Mouse (Mus musculus): ENCODE measurements around the gene Mgea5. TPM values are rescaled to one million over a fixed set of nuclear protein-coding genes. Genes with fewer than 3 reads are reported as not detected.

Mgea5 gene
- polyA plus RNA-seq, 1 experiment from 2014 or later, result 79.4 TPM

DNA sequence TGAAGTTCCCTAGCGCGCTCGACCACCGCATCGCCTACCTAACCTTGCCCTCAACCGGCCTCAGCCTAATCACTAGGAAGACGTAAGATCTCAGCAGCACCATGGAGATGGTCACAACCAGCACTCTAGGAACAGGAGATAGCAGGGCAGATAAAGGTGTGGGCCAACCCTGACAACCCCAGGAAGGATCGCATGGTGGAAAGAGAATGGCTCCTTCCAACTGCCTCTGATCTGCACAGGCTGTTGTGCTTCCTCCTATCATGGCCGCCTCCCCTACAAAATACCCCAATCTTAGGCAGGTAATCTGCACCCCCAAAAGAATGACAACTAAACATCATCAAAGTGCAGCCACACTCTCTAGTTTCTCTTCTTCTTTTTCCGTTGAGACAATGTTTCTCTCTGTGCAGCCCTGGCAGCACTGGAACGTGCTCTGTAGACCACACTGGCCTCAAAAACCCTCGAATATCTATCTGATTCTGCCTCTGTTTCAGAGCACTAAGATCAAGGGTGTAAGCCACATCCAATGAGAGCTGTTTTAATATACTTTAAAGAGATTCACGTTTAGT, 3.2 kb downstream of the Mgea5 start:
- Histone ChIP-seq H3K9ac (peak overlapping the region; percentile 9; the same call in 1 of the 2 replicates), H3K4me2 (peak overlapping the region; percentile 64), H3K9me3 (no peaks in the 10 kb centered on the region), H3K4me3 (peak overlapping the region; percentile 100), H3K27ac (replicated peaks) (no peak overlapping the region), H3K4me1 (replicated peaks) (peaks cover 39% of the 10 kb centered on the region), H3K36me3 (peaks cover 49% of the 10 kb centered on the region), H3K27me3 (no peaks in the 10 kb centered on the region)
- no peak for ATAC-seq (ENCODE audit: low read depth)
- WGBS, result 87% methylated on average over 13 of the region's 13 CpGs

DNA sequence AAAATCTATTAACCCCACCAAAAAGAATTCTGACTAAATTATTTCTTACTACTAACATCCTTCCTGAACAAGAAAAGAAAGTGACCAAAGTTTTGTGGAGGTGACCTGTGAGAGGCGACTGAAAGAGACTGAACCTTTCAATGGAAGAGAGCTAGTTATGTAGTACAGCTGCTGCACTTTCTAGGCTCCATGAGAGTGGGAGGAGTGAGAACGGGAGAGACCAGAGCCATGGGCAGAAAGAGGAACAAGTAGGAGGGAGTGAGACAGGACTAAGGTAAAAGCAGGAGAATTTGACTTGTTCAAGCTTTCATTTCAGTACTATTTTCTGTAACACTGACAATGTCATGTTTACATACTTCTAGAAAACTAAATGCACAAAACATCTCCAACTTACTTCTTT, 8.2 kb downstream of the Mgea5 start:
- H3K36me3 ChIP-seq, result peaks cover 97% of the 10 kb centered on the region

DNA sequence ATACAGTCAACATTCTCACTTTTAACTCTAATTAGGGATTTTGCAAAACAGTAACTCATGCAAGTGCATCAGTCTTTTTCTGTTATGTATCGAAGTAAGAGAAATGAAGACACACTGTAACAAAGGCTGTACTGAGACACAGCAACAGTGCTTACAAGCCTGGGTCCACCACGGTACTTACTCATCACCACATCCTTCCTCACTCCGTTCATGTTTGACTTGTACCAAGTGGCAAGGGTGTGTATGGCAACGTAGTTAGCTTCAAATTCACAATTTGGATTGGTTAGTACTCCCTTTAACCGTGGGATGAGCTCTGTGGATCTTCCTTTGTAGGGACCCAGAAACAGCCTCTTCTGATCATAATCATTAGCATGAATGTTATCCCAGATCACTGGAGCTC, 12.1 kb downstream of the Mgea5 start:
- Histone ChIP-seq H3K4me1 (replicated peaks) (no peaks in the 10 kb centered on the region), H3K4me3 (no peak overlapping the region), H3K27me3 (no peaks in the 10 kb centered on the region), H3K4me2 (no peak overlapping the region), H3K27ac (replicated peaks) (no peak overlapping the region), H3K9ac (no peak overlapping the region), H3K36me3 (peaks cover 98% of the 10 kb centered on the region), H3K9me3 (no peaks in the 10 kb centered on the region)
- no peak for ATAC-seq (ENCODE audit: low read depth)
- 90% methylated on average over 5 of the region's 5 CpGs for WGBS

More for the DNA sequence above, 8.2 kb downstream of the Mgea5 start:
- Histone ChIP-seq H3K27ac (replicated peaks) (no peak overlapping the region), H3K9ac (no peak overlapping the region), H3K9me3 (no peaks in the 10 kb centered on the region), H3K4me1 (replicated peaks) (peaks cover 15% of the 10 kb centered on the region), H3K27me3 (no peaks in the 10 kb centered on the region), H3K4me2 (no peak overlapping the region), H3K4me3 (no peak overlapping the region)
- WGBS, result 84% methylated on average over 2 of the region's 2 CpGs
- ATAC-seq (ENCODE audit: low read depth), result no peak

DNA sequence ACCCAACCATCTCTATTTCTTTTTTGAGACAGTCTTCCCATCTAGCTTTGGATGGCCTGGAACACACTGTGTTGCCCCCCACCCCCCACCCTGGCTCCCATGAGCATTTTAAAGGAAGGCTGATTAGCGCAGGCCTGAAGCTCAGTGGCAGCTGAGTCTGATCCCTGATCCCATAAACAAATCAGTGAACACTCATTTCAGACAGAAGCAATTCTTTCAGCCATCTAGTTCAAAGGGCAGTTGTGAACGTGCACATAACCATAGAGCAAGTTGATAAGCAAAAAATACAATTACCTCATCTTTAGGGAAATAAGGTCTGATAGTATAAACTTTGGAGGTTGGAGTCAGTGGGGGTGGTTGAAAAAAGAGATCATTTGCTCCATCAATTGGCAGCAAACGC, 22.8 kb downstream of the Mgea5 start:
- WGBS, result 94% methylated on average over 3 of the region's 3 CpGs
- H3K36me3 ChIP-seq, result peaks cover 92% of the 10 kb centered on the region
- H3K4me2 ChIP-seq, result no peak overlapping the region
- H3K4me1 ChIP-seq (replicated peaks), result no peaks in the 10 kb centered on the region
- no peak for ATAC-seq (ENCODE audit: low read depth)
- no peaks in the 10 kb centered on the region for H3K9me3 ChIP-seq
- H3K4me3 ChIP-seq, result no peak overlapping the region
- H3K27me3 ChIP-seq, result no peaks in the 10 kb centered on the region
- H3K9ac ChIP-seq, result no peak overlapping the region
- H3K27ac ChIP-seq (replicated peaks), result no peak overlapping the region

DNA sequence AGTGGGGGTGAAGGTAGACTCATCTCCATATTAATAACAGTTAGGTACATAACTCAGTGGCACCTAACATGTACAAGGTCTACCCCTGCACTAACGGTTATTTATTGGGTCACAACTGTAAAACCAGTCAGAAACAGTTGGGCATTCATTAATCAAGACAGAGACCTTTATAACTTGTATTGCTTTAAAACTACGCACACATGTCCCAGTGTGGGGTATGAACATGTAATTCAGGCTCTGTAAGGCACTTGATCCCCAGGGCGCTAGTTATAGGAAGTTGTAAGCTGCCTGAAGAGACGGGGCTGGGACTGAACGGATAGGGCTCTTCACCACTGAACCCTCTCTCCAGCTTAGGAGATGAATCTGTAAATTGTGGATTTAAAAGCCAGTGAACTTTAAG, 25.0 kb downstream of the Mgea5 start:
- Histone ChIP-seq H3K4me1 (replicated peaks) (no peaks in the 10 kb centered on the region), H3K4me2 (no peak overlapping the region), H3K9me3 (no peaks in the 10 kb centered on the region), H3K9ac (no peak overlapping the region), H3K27me3 (no peaks in the 10 kb centered on the region), H3K4me3 (no peak overlapping the region), H3K36me3 (peaks cover 92% of the 10 kb centered on the region), H3K27ac (replicated peaks) (no peak overlapping the region)
- no peak for ATAC-seq (ENCODE audit: low read depth)
- 89% methylated on average over 5 of the region's 5 CpGs for WGBS

DNA sequence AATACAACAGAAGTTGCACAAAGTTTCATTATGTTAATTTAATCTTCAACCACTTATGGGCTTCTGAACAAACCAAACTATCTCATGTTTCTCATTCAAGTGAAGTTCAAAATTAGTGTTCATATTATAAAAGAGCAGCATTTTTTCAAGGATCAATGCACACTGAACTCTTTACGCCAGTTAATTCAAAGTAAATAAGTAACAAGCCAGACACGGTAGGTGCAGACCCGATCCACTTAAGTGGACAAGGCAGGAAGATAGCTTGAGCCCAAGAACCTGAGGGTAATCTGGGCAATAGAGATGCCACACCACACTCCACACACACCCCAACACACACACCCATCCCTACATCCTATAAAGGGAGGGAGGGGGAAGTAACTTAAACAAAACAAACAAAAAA, 30.1 kb downstream of the Mgea5 start:
- H3K4me2 ChIP-seq, result no peak overlapping the region
- no peak overlapping the region for H3K9ac ChIP-seq
- H3K36me3 ChIP-seq, result peaks cover 72% of the 10 kb centered on the region
- H3K4me1 ChIP-seq (replicated peaks), result peaks cover 14% of the 10 kb centered on the region
- H3K4me3 ChIP-seq, result no peak overlapping the region
- no peak for ATAC-seq (ENCODE audit: low read depth)
- H3K27ac ChIP-seq (replicated peaks), result no peak overlapping the region
- 98% methylated on average over 3 of the region's 3 CpGs for WGBS
- no peaks in the 10 kb centered on the region for H3K9me3 ChIP-seq
- no peaks in the 10 kb centered on the region for H3K27me3 ChIP-seq

DNA sequence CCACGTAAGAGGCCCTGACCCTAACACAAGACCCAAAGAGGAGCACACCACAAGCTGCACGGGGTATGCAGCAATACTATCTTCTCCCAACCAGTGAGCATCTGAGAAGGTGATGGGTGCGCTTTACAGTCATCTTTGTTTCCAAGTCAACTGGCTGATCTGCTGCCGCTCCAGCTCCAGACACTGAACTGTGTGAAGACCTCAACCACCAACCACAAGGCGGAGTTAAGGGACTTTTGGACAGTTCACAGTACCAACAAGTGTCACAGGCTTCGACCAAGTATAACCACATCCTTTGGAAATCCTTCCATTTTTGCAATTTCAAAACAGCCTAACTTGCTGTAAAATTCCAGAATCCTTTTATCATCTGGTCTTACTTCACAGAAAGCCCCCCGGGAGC, 31.8 kb downstream of the Mgea5 start:
- WGBS, result 92% methylated on average over 7 of the region's 7 CpGs
- Histone ChIP-seq H3K27me3 (peaks cover 6% of the 10 kb centered on the region), H3K9me3 (no peaks in the 10 kb centered on the region), H3K36me3 (peaks cover 60% of the 10 kb centered on the region), H3K9ac (no peak overlapping the region), H3K4me1 (replicated peaks) (peaks cover 26% of the 10 kb centered on the region), H3K4me2 (no peak overlapping the region), H3K27ac (replicated peaks) (no peak overlapping the region), H3K4me3 (no peak overlapping the region)
- no peak for ATAC-seq (ENCODE audit: low read depth)

DNA sequence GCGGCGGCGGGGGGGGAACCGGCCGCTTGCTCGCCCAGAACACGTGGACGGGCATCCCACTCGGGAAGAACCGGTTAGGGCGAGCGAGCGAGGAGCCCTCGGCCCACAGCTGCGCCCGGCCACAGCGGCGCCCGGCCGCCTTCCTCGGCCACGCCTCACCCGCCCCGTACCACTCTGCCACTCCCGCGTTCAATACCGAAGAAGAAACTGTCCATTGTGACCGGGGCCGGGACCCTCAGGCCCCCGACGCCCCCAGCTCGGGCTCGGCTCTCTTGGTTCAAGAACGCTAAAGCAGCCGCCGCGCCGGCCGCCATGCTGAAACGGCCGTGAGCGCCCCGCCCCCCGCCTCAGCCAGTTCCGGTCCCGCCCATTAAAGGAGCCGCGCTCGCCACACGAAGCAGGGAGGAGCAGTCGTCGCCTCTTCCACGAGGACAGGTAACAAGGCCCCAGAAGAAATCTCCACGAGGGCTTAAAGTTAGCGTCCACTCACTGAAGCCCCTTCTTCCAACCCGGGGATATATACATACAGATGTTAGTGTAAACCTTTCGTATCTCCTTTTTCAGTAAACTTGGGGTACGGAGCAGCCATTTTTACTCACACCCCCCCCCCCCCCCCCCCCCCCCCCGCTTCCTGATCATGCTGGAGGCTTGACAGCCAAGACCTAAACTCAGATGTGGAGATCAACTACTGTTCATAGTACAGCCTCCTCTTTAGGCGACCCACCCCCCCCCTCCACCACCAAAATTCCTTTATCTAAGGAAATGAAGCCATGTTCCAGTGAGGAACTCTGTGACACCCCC, 34.2 kb downstream of the Mgea5 start, which contains the start of gene Npm3:
Npm3 (minus strand) TSS at position 349 of the 801 bp plus-strand sequence.
- H3K4me3 ChIP-seq, result peak within 1 kb of the TSS; percentile 84
- peaks cover 35% of the 10 kb centered on the region for H3K4me1 ChIP-seq (replicated peaks)
- peak within 1 kb of the TSS; percentile 98 for H3K4me2 ChIP-seq
- H3K9me3 ChIP-seq, result no peaks in the 10 kb centered on the region
- ATAC-seq (ENCODE audit: low read depth), result peak; percentile 86
- WGBS, result under 1% methylated on average over 46 of the region's 60 CpGs
- peaks cover 31% of the 10 kb centered on the region for H3K27me3 ChIP-seq
- H3K27ac ChIP-seq (replicated peaks), result no peak within 1 kb of the TSS
- peaks cover 36% of the 10 kb centered on the region for H3K36me3 ChIP-seq
- peak within 1 kb of the TSS; percentile 84 for H3K9ac ChIP-seq

DNA sequence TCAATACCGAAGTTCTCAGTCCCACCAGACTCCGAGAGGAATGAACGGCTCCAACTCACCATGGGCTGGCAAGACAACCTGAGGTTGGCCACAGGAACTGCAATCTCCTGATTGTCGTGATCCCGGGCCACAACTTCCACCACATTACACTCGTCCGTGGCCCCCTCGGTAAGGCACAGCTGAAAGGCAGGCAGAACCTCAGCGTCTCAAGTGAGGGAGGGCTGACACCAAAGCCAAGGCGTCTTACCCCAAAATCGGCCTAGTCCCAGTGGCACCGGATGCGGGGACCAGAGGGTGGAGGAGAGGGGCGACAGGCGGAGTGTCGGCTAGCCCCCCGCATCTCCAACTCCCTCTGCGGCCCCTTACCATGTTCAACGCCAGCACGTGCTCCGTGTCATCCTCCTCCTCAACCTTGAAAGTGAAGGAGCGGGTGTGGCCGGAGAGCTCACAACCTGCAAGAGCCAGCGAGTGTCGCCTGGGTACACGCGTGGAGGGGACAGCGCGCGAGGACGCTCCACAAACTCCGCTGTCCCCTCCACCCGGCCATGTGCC, 34.9 kb downstream of the Mgea5 start:
- Histone ChIP-seq H3K36me3 (peaks cover 29% of the 10 kb centered on the region), H3K4me3 (peak overlapping the region; percentile 84), H3K27ac (replicated peaks) (no peak overlapping the region), H3K4me2 (peak overlapping the region; percentile 98), H3K27me3 (peaks cover 37% of the 10 kb centered on the region), H3K9me3 (no peaks in the 10 kb centered on the region), H3K9ac (peak overlapping the region; percentile 84), H3K4me1 (replicated peaks) (peaks cover 35% of the 10 kb centered on the region)
- 1% methylated on average over 33 of the region's 33 CpGs for WGBS
- ATAC-seq (ENCODE audit: low read depth), result no peak; the same call in 1 of the 2 replicates

DNA sequence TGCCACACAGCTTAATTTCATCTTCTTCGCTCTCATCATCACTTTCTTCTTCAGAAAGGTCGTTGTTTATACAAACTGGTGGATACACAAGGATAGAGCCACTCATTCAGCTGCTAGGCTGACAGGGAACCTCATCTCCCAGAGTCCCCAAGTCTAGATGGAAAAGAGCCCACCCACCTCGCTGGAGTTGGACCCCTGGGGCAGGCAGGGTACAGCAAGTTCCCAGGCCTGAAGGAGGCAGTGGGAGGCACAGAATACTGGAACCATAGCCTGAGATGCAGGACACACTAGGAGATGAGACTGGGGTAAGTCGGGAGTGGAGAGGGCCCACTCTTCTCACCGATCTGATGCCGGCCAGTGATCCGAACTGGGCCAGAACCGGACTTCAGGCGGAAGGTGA, 35.4 kb downstream of the Mgea5 start:
- Histone ChIP-seq H3K27ac (replicated peaks) (no peak overlapping the region), H3K36me3 (peaks cover 25% of the 10 kb centered on the region), H3K4me2 (peak overlapping the region; percentile 98), H3K9me3 (no peaks in the 10 kb centered on the region), H3K9ac (peak overlapping the region; percentile 84), H3K27me3 (peaks cover 43% of the 10 kb centered on the region), H3K4me3 (peak overlapping the region; percentile 84), H3K4me1 (replicated peaks) (peaks cover 36% of the 10 kb centered on the region)
- 57% methylated on average over 9 of the region's 9 CpGs for WGBS
- ATAC-seq (ENCODE audit: low read depth), result no peak

DNA sequence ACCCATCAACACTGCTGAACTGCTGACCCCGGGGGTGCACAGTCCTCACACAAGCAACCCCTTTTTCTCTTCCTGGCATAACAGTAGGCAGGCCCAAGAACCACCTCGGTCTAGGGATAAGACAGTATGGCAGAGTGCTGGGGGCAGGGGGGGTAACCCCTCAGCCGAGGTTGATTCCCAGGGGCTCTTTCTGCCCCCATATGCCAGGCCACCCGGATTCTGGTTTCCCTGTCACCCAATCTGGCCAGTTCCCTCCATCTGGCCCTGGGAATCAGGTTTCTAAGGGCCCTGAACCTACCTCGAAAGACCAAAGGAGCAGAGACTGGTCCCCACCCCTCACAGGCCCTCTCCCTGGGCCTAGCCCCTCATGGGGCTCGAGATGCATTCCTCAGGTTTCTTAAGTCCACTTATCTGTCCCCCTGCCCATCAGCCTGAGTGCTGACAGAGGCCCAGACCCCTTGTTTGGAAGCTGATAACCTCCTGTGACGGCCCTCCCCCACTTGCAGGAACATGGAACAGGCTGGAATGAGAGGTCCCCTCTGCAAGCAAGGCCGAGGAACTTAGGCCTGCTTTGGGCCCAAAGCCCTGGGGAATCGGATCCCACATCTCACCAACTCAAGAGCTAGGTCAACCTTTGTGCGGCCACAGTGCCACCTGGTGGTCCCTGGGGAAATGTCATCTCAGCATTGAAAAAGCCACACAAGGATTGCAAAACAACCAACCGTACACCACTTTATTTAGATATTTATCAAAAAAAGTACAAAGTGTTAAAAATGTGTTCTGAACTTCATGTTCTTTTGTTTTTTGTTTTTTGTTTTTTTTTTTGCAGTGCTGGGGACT, 36.4 kb downstream of the Mgea5 start:
- ATAC-seq (ENCODE audit: low read depth), result no peak
- 32% methylated on average over 11 of the region's 11 CpGs for WGBS
- no peak overlapping the region for H3K9ac ChIP-seq
- peaks cover 52% of the 10 kb centered on the region for H3K27me3 ChIP-seq
- H3K36me3 ChIP-seq, result peaks cover 17% of the 10 kb centered on the region
- H3K4me3 ChIP-seq, result no peak overlapping the region
- H3K4me2 ChIP-seq, result no peak overlapping the region
- no peak overlapping the region for H3K27ac ChIP-seq (replicated peaks)
- peaks cover 46% of the 10 kb centered on the region for H3K4me1 ChIP-seq (replicated peaks)
- H3K9me3 ChIP-seq, result no peaks in the 10 kb centered on the region

Data from neural tube, embryonic 13.5 days (tissue).